Mouse (Mus musculus) heart, embryonic 15.5 days (tissue): Measurements from ENCODE around the gene Hcrtr2. TPM values are rescaled to one million over a fixed set of nuclear protein-coding genes. Genes with fewer than 3 reads are reported as not detected.

Experiments
- ATAC-seq: fragments of 200-750 bp; cut with Nextera tagmentation; replicated peaks from 2 replicates; pipeline ENCODE4 v1.8.0; 2017; ENCODE audit warnings: low read depth, moderate TSS enrichment; ENCODE audit not compliant: insufficient number of reproducible peaks, insufficient read depth, low FRiP score
- H3K27ac ChIP-seq: fragments of 300-500 bp; sonication (generic); 2 replicates; pipeline ENCODE4 v1.5.1; 2015; ENCODE audit warnings: mild to moderate bottlenecking, inconsistent platforms
- H3K27me3 ChIP-seq: fragments of 300-500 bp; sonication (generic); 2 replicates; pipeline ENCODE4 v1.6.1; 2015; ENCODE audit warnings: inconsistent platforms
- H3K36me3 ChIP-seq: fragments of 300-500 bp; sonication (generic); 2 replicates; pipeline ENCODE4 v1.6.1; 2015; ENCODE audit warnings: mild to moderate bottlenecking, inconsistent platforms
- H3K4me1 ChIP-seq: fragments of 300-500 bp; sonication (generic); replicated peaks from 2 replicates; pipeline ENCODE4 v1.6.1; 2015; ENCODE audit warnings: inconsistent platforms
- H3K4me2 ChIP-seq: fragments of 300-500 bp; sonication (generic); 2 replicates; pipeline ENCODE4 v1.6.1; 2015; ENCODE audit warnings: inconsistent platforms, mild to moderate bottlenecking, moderate library complexity
- H3K4me3 ChIP-seq: fragments of 300-500 bp; sonication (generic); 2 replicates; pipeline ENCODE4 v1.5.1; 2015; ENCODE audit warnings: mild to moderate bottlenecking, inconsistent platforms
- H3K9ac ChIP-seq: fragments of 300-500 bp; sonication (generic); 2 replicates; pipeline ENCODE4 v1.6.1; 2015; ENCODE audit warnings: mild to moderate bottlenecking, inconsistent platforms
- H3K9me3 ChIP-seq: fragments of 300-500 bp; sonication (generic); replicated peaks from 2 replicates; pipeline ENCODE4 v1.6.1; 2016; ENCODE audit warnings: inconsistent platforms
- WGBS: fragments of 180-500 bp; shearing (Covaris S2); methylation state at CpG from one replicate; pipeline ENCODE4 v1.1.7; 2015; ENCODE audit warnings: mixed read lengths; 5-methylcytosine and 5-hydroxymethylcytosine counted together
- polyA plus RNA-seq: library from polyadenylated mRNA; unstranded; fragments of >200 nt; fragmentation: Nextera tagmentation; extraction: Ambion mirVana; gene quantifications from 2 replicates; pipeline ENCODE4 v1.2.1, GENCODE M21; 2015

Gene Hcrtr2
- polyA plus RNA-seq, 1 experiment from 2014 or later = 0.05 TPM

DNA sequence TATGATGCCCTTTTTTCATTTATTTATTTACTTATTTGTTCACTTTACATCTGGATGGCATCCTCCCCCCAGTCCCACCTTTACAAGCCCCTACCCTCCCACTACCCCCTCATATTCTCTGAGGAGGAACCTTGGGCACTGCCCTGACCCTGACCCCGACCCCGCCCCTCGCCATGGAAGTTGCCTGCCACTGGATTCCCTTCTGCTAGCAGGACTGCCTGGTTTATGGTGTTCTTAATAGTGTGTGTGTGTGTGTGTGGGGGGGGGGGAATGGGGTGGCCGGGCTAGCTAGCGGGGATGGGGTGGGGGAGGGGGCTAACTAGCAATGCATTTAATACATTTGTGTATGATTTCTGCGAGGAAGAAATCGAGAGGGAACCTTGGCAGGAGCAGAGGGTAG, 88.8 kb downstream of the Hcrtr2 start:
- ATAC-seq = no peak
- no peak overlapping the region for H3K27ac ChIP-seq
- no peak overlapping the region for H3K9ac ChIP-seq
- H3K9me3 ChIP-seq = no peaks in the 10 kb centered on the region
- H3K27me3 ChIP-seq = no peaks in the 10 kb centered on the region
- no peak overlapping the region for H3K4me2 ChIP-seq
- H3K36me3 ChIP-seq = no peaks in the 10 kb centered on the region
- H3K4me1 ChIP-seq = peaks cover 2% of the 10 kb centered on the region; the same call in 1 of the 2 replicates
- 71% methylated on average over 7 of the region's 7 CpGs for WGBS
- no peak overlapping the region for H3K4me3 ChIP-seq

DNA sequence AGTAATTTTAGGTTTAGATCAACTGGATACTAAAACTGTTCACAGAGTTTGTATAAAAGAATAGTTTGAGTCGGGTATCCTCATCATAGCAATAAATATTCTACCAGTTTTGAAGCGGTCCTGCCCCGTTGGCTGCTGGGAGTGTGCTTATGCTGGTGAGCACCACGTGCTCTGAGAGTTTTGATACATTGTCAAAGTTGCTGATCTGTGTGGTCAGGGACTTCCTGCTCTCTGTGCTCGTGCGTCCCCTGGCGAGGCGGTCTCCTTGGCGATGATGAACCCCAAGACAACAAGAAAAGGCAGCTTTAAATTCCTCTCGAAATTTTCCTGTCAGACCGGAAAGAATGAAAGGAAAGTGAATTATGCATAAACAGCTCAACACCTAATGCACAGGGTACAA, 93.3 kb downstream of the Hcrtr2 start:
- no peak overlapping the region for H3K4me3 ChIP-seq
- H3K4me2 ChIP-seq = no peak overlapping the region
- H3K27ac ChIP-seq = no peak overlapping the region
- no peaks in the 10 kb centered on the region for H3K9me3 ChIP-seq
- H3K36me3 ChIP-seq = no peaks in the 10 kb centered on the region
- no peaks in the 10 kb centered on the region for H3K27me3 ChIP-seq
- H3K4me1 ChIP-seq = peaks cover 2% of the 10 kb centered on the region; the same call in 1 of the 2 replicates
- no peak overlapping the region for H3K9ac ChIP-seq
- WGBS = 55% methylated on average over 11 of the region's 11 CpGs
- no peak for ATAC-seq

DNA sequence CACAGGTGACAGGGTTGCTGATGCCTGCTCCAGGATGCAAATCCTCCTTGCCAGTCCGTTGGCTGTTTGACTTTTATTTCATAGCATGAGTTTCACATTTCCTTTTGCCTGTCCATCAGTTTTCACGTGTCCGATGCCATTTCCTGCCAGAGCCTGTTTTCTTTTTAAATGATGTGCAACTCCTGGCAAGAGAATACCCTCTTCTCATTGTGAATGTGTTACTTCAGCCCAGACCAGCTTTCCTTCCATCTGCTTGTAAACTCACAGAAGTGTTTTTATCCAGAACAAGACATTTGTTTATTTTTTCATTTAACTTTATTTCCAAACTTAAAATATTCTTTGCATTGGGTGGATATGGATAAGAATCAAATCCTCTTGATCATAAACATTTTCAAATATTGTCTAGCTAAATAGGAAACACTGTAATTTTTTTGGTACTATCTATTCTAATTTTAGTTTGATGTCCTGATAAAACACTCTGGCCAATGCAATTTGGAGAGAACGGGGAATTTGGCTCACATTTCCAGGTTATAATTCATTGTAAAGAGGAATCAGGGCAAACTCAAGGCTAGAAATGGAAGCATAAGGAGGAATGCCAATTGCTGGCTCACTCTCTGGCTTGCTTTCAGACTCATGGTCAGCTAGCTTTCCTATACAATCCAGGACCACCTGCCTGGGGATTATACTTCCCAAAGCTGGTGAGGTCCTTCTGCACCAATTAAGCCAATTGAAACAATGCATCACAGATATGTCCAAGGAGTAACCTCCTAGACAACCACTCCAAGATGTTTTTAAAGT, 106.3 kb downstream of the Hcrtr2 start:
- no peaks in the 10 kb centered on the region for H3K27me3 ChIP-seq
- no peak overlapping the region for H3K4me2 ChIP-seq
- WGBS = 71% methylated on average over 4 of the region's 4 CpGs
- H3K9me3 ChIP-seq = no peaks in the 10 kb centered on the region
- no peaks in the 10 kb centered on the region for H3K36me3 ChIP-seq
- no peak overlapping the region for H3K9ac ChIP-seq
- ATAC-seq = no peak
- no peak overlapping the region for H3K27ac ChIP-seq
- H3K4me1 ChIP-seq = no peaks in the 10 kb centered on the region
- no peak overlapping the region for H3K4me3 ChIP-seq

DNA sequence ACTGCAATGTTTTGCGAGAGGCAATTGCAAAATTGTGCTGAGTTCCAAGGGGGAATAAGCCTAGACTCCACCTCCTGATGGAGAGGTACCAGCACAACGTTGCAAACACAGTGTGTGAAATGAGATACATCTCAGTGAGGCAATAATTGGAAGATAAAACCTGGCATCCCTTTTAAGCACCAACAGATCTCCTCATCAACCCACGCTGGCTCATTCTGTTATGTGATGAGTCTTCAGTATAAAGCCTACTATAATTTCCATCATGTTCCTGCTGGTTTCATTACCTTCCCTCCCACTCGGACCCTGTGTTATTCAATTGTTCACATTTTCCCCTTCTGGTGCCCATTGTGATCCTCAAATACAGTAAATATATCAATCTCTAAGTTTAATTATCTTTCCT, 109.0 kb downstream of the Hcrtr2 start:
- Histone ChIP-seq H3K27ac (no peak overlapping the region), H3K4me3 (no peak overlapping the region), H3K36me3 (no peaks in the 10 kb centered on the region), H3K9ac (no peak overlapping the region), H3K4me2 (no peak overlapping the region), H3K27me3 (no peaks in the 10 kb centered on the region), H3K4me1 (no peaks in the 10 kb centered on the region), H3K9me3 (no peaks in the 10 kb centered on the region)
- 67% methylated on average over 4 of the region's 4 CpGs for WGBS
- ATAC-seq = no peak

DNA sequence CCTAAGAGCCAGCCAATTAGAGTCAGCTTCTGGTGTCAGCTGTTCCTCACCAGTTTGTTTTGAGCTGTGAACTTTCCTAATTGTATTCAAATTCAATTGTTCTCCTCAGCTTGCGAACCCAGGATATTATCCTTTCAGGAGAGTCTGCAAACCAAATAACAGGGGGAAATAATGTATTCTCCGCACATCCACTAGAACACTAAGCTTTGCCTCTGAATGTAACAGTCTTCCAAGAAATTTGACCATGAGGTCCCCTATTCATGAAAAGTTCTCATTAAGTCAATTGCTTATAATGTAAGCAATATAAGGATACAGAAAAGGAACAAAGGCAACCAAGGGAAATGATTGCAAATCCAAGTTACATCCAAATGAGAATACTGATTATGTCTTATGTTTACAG, 110.1 kb downstream of the Hcrtr2 start, which contains the start of gene Gfral:
Gene Gfral, minus strand, starts transcription at position 101 of the 400 bp plus-strand sequence.
- H3K4me1 ChIP-seq = no peaks in the 10 kb centered on the region
- no peak within 1 kb of the TSS for H3K27ac ChIP-seq
- H3K27me3 ChIP-seq = no peaks in the 10 kb centered on the region
- WGBS = 86% methylated on average over 2 of the region's 2 CpGs
- no peak within 1 kb of the TSS for H3K4me2 ChIP-seq
- no peak within 1 kb of the TSS for H3K4me3 ChIP-seq
- no peaks in the 10 kb centered on the region for H3K9me3 ChIP-seq
- no peak within 1 kb of the TSS for H3K9ac ChIP-seq
- ATAC-seq = no peak
- no peaks in the 10 kb centered on the region for H3K36me3 ChIP-seq

DNA sequence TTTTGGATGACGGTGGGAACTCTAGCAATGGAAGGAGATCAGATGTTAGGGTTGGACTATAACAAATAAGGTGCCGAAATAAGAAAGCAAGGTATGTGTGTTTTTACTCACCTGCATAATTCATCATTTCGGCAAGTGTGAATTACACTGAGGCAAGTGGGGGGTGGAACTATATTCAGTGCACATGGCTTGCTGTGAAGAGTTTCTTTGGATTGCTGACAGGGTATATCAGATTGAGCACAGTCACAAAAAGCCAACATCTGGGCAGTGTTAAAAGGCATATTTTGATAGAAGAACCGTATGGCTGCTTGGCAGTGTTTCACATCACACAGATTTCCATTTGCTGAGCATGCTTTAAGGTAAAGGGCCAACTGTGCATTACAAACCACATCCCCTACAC, 126.7 kb downstream of the Hcrtr2 start:
- H3K4me3 ChIP-seq = no peak overlapping the region
- WGBS = 61% methylated on average over 4 of the region's 4 CpGs
- ATAC-seq = no peak

DNA sequence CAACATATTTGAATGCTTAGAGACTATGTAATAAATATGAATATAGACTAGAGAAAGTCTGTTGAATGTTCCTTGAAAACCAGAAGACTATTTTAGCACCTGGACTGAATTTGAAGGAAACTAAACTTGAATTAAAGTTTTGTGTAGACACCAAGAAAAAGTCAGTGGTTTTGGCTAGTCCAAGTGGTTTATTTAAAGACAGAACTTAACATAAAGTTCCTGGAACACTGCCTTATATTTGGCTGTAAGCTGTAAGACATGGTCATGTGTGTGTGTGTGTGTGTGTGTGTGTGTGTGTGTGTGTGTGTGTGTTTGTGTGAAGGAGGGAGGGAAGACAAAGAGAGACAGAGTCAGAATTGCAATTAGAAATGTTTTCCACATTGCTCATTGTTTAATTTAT, 144.4 kb downstream of the Hcrtr2 start:
- no peak overlapping the region for H3K4me2 ChIP-seq
- H3K27ac ChIP-seq = no peak overlapping the region
- ATAC-seq = no peak
- H3K27me3 ChIP-seq = no peaks in the 10 kb centered on the region
- no peak overlapping the region for H3K4me3 ChIP-seq
- no peaks in the 10 kb centered on the region for H3K36me3 ChIP-seq
- no peak overlapping the region for H3K9ac ChIP-seq
- H3K4me1 ChIP-seq = no peaks in the 10 kb centered on the region
- H3K9me3 ChIP-seq = no peaks in the 10 kb centered on the region

More for the DNA sequence above, 126.7 kb downstream of the Hcrtr2 start:
- H3K9ac ChIP-seq = no peak overlapping the region
- no peaks in the 10 kb centered on the region for H3K4me1 ChIP-seq
- H3K36me3 ChIP-seq = no peaks in the 10 kb centered on the region
- H3K27me3 ChIP-seq = no peaks in the 10 kb centered on the region
- no peak overlapping the region for H3K4me2 ChIP-seq
- no peak overlapping the region for H3K27ac ChIP-seq
- no peaks in the 10 kb centered on the region for H3K9me3 ChIP-seq

Other genes starting within 250 kb of the Hcrtr2 start
- gene Gfral, start 110.2 kb downstream of the Hcrtr2 start, polyA plus RNA-seq = not detected in 2 replicates
- 0.21 and 0.93 TPM in 2 replicates for gene Fam83b, start 243.3 kb upstream of the Hcrtr2 start, polyA plus RNA-seq